ENCODE assay signal across 22 mouse cellular contexts in the genomic region with DNA sequence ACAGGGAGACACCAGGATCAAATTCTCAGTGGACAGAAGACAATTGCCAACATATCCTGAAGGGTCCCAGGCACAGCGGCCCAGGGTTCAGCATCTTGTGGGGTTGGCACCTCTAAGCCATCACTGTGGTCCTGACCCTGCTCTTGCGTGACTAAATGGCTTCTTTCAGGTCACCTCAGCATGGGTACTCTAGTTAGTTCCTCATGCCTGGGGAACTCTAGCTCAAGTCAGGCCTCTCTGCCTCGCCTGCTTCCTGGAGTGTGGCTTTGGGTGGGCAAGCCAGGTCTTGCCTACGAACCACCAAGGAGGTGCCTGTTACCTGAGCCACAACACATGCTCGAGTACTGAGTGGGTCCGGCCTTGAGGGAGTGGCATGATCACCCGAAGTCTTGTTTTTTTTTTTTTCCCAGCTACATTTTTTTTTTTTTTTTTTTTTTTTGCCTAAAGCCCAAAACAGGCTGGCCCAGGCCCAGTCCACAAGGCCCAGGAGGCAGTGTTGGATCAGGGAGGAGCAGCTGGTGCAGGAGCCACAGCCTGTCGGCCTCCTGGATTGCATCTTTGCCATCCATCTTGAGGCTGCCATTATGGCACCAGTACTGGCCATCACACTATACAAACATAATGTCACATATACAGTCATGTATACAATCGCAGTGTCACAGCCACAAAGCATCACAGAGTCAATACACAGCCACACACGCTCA. TPM values are rescaled to one million over a fixed set of nuclear protein-coding genes. Genes with fewer than 3 reads are reported as not detected.
DNase-seq lines count a peak whose midpoint lies in the region; ATAC-seq and TF ChIP-seq lines count a peak whose summit lies in the region.
"Had no signal": no experiment of that assay in that cellular context is flagged by ENCODE, and none has a peak within 500 bp of the region (broad histone marks: within the 10 kb centered on the region; RNA-seq: fewer than 3 reads in every experiment).

No protein-coding gene starts in this region.

- ATAC-seq in stomach, postnatal 0 days (ENCODE audit: low FRiP score, low TSS enrichment), result no peak
- ATAC-seq in kidney, embryonic 14.5 days (ENCODE audit: low FRiP score, low TSS enrichment), result no peak

- DNase-seq in spleen, adult 2 months (ENCODE audit: low read depth in 1 of 2, low spot score in 2 of 2), result no peak
- no peak for DNase-seq in spleen, postnatal 14 days (ENCODE audit: low spot score in 2 of 2)
- peak; percentile 64 for DNase-seq in NIH3T3 (ENCODE audit: low read depth)
- no peak for DNase-seq in stomach, postnatal 0 days (ENCODE audit: low spot score)
- DNase-seq in frontal cortex, postnatal 14 days (ENCODE audit: low spot score in 2 of 2), result no peak
- DNase-seq in adrenal gland, postnatal 14 days, result no peak
- DNase-seq: forebrain, postnatal 0 days; gastrocnemius, postnatal 25 days; kidney, adult 2 months; kidney, postnatal 4 days; layer of hippocampus, postnatal 36 days; lung, postnatal 4 days; retina, postnatal 1 day; thymus, postnatal 25 days had no signal

- peaks cover 33% of the 10 kb centered on the region; the same call in 1 of the 2 replicates for H3K4me1 ChIP-seq in spleen, adult 2 months (ENCODE audit: control insufficient read depth, insufficient read depth, insufficient read length)
- peaks cover 11% of the 10 kb centered on the region for H3K4me1 ChIP-seq in embryonic fibroblast, embryonic 13.5 days (ENCODE audit: control insufficient read depth, insufficient read depth, low read length)
- no peaks in the 10 kb centered on the region for H3K4me1 ChIP-seq in stomach, postnatal 0 days (replicated peaks; ENCODE audit: control insufficient read depth, insufficient read depth)
- no peaks in the 10 kb centered on the region for H3K4me1 ChIP-seq in kidney, embryonic 14.5 days (ENCODE audit: control insufficient read depth, insufficient read depth, low read length)
- H3K4me1 ChIP-seq: neural tube, embryonic 15.5 days had no signal

- H3K27ac ChIP-seq in spleen, adult 2 months (ENCODE audit: insufficient read depth, low read length), result 0 out of 2 replicates have a peak overlapping the region, but pooled peaks have one; percentile 4
- peak overlapping the region; percentile 84 for H3K27ac ChIP-seq in embryonic fibroblast, embryonic 13.5 days (ENCODE audit: insufficient read depth, low read length)
- H3K27ac ChIP-seq in stomach, postnatal 0 days (replicated peaks), result peak overlapping the region; percentile 58
- no peak overlapping the region for H3K27ac ChIP-seq in kidney, embryonic 14.5 days (ENCODE audit: low read depth, low read length)
- H3K27ac ChIP-seq: hindbrain, embryonic 14.5 days; limb, embryonic 12.5 days; neural tube, embryonic 15.5 days had no signal

- 64% methylated on average over 10 of the region's 10 CpGs for WGBS in spleen, adult 2 months
- WGBS in stomach, postnatal 0 days, result 69% methylated on average over 10 of the region's 10 CpGs
- WGBS in kidney, embryonic 14.5 days, result 84% methylated on average over 10 of the region's 10 CpGs

- no peak for TF ChIP-seq POLR2A in spleen, adult 2 months (IDR thresholded peaks at IDR 0.05; ENCODE audit: low read depth, low read length)
- TF ChIP-seq POLR2A in embryonic fibroblast, embryonic 13.5 days (IDR thresholded peaks at IDR 0.05; ENCODE audit: low read depth, low read length), result no peak

- no peaks in the 10 kb centered on the region for H3K36me3 ChIP-seq in spleen, adult 2 months (ENCODE audit: control insufficient read depth, insufficient read depth, low read length)
- H3K36me3 ChIP-seq in stomach, postnatal 0 days (ENCODE audit: control insufficient read depth, insufficient read depth, low read length), result no peaks in the 10 kb centered on the region
- H3K36me3 ChIP-seq in kidney, embryonic 14.5 days (ENCODE audit: control insufficient read depth, insufficient read depth, low read length), result no peaks in the 10 kb centered on the region
- H3K36me3 ChIP-seq: limb, embryonic 12.5 days; neural tube, embryonic 15.5 days had no signal

- H3K9me3 ChIP-seq in stomach, postnatal 0 days (ENCODE audit: control insufficient read depth, low read length), result no peaks in the 10 kb centered on the region
- H3K9me3 ChIP-seq in kidney, embryonic 14.5 days (ENCODE audit: control insufficient read depth, low read length), result no peaks in the 10 kb centered on the region
- H3K9me3 ChIP-seq: limb, embryonic 12.5 days; neural tube, embryonic 15.5 days had no signal

- no peak overlapping the region for H3K9ac ChIP-seq in stomach, postnatal 0 days (ENCODE audit: low read length)
- no peak overlapping the region for H3K9ac ChIP-seq in kidney, embryonic 14.5 days (ENCODE audit: low read depth, low read length)
- H3K9ac ChIP-seq: forebrain, postnatal 0 days; hindbrain, embryonic 14.5 days; limb, embryonic 12.5 days; neural tube, embryonic 15.5 days had no signal

- TF ChIP-seq EP300 in stomach, postnatal 0 days (optimal IDR thresholded peaks at IDR 0.05), result no peak

- no peaks in the 10 kb centered on the region for H3K27me3 ChIP-seq in spleen, adult 2 months (ENCODE audit: control insufficient read depth, insufficient read depth, low read length)
- no peaks in the 10 kb centered on the region for H3K27me3 ChIP-seq in stomach, postnatal 0 days (ENCODE audit: control insufficient read depth, insufficient read depth, low read length)
- H3K27me3 ChIP-seq in kidney, embryonic 14.5 days (ENCODE audit: control insufficient read depth, insufficient read depth, low read length), result no peaks in the 10 kb centered on the region
- H3K27me3 ChIP-seq: neural tube, embryonic 15.5 days had no signal

- no peak overlapping the region for H3K4me2 ChIP-seq in stomach, postnatal 0 days (replicated peaks; ENCODE audit: low read depth)
- H3K4me2 ChIP-seq in kidney, embryonic 14.5 days (replicated peaks; ENCODE audit: low read depth, low read length), result no peak overlapping the region
- H3K4me2 ChIP-seq: hindbrain, embryonic 14.5 days; limb, embryonic 12.5 days; neural tube, embryonic 15.5 days had no signal

- TF ChIP-seq CTCF in spleen, adult 2 months (IDR thresholded peaks at IDR 0.05; ENCODE audit: extremely low read depth, insufficient read depth, insufficient read length, insufficient replicate concordance), result no peak
- TF ChIP-seq CTCF in embryonic fibroblast, embryonic 13.5 days (IDR thresholded peaks at IDR 0.05; ENCODE audit: borderline replicate concordance, insufficient read depth, low read length), result no peak
- TF ChIP-seq CTCF in stomach, postnatal 0 days (IDR thresholded peaks at IDR 0.05; ENCODE audit: low read depth), result no peak

- no peak overlapping the region for H3K4me3 ChIP-seq in spleen, adult 2 months (ENCODE audit: extremely low read depth, insufficient read depth, insufficient read length)
- no peak overlapping the region for H3K4me3 ChIP-seq in embryonic fibroblast, embryonic 13.5 days (ENCODE audit: insufficient read depth, low read length)
- H3K4me3 ChIP-seq in stomach, postnatal 0 days (ENCODE audit: low read depth, low read length), result no peak overlapping the region
- no peak overlapping the region for H3K4me3 ChIP-seq in kidney, embryonic 14.5 days (ENCODE audit: low read length)
- H3K4me3 ChIP-seq: limb, embryonic 12.5 days; neural tube, embryonic 15.5 days had no signal

RNA-seq across cellular contexts. Expression of a gene that starts 8.2 kb away (rescaled TPM):
- polyA plus RNA-seq in spleen, adult 2 months (2012; rRNA removed), result 0.14 and 0.22 TPM in 2 replicates
- not detected in 2 replicates for polyA plus RNA-seq in embryonic fibroblast, embryonic 13.5 days (2011; ENCODE audit: insufficient read length, low read depth, missing spikeins)
- polyA plus RNA-seq in stomach, postnatal 0 days (2015; fragmentation: Nextera tagmentation; extraction: Ambion mirVana), result 0.11 and 0.17 TPM in 2 replicates
- polyA plus RNA-seq in kidney, embryonic 14.5 days (2014; fragmentation: Nextera tagmentation; extraction: Ambion mirVana), result 0.34 and 0.55 TPM in 2 replicates
- not detected in 2 replicates for total RNA-seq in adrenal gland, postnatal 14 days (2021)
- total RNA-seq: adrenal gland, adult 18-20 months; gastrocnemius, postnatal 25 days; monocyte, adult 5-6 weeks had no signal
- polyA plus RNA-seq: liver, embryonic 16.5 days had no signal

RNA-seq across cellular contexts. Expression of a gene that starts 22.0 kb away (rescaled TPM):
- 23.2 and 26.2 TPM in 2 replicates for polyA plus RNA-seq in spleen, adult 2 months (2012; rRNA removed)
- 9.0 and 17.4 TPM in 2 replicates for polyA plus RNA-seq in embryonic fibroblast, embryonic 13.5 days (2011; ENCODE audit: insufficient read length, low read depth, missing spikeins)
- 0.85 and 1.1 TPM in 2 replicates for polyA plus RNA-seq in stomach, postnatal 0 days (2015; fragmentation: Nextera tagmentation; extraction: Ambion mirVana)
- polyA plus RNA-seq in kidney, embryonic 14.5 days (2014; fragmentation: Nextera tagmentation; extraction: Ambion mirVana), result 0.85 and 1.6 TPM in 2 replicates
- total RNA-seq in adrenal gland, postnatal 14 days (2021), result 1.5 and 3.0 TPM in 2 replicates

RNA-seq across cellular contexts. Expression of a gene that starts 26.8 kb away (rescaled TPM):
- polyA plus RNA-seq in spleen, adult 2 months (2012; rRNA removed), result 1.1 and 2.3 TPM in 2 replicates
- not detected in 2 replicates for polyA plus RNA-seq in embryonic fibroblast, embryonic 13.5 days (2011; ENCODE audit: insufficient read length, low read depth, missing spikeins)
- polyA plus RNA-seq in stomach, postnatal 0 days (2015; fragmentation: Nextera tagmentation; extraction: Ambion mirVana), result 0.13 TPM in 1 of 2 replicates, not detected in the other
- 0.23 TPM in 1 of 2 replicates, not detected in the other for polyA plus RNA-seq in kidney, embryonic 14.5 days (2014; fragmentation: Nextera tagmentation; extraction: Ambion mirVana)
- total RNA-seq in adrenal gland, postnatal 14 days (2021), result not detected in 2 replicates
- total RNA-seq: adrenal gland, adult 18-20 months; forebrain, postnatal 0 days; gastrocnemius, postnatal 25 days; layer of hippocampus, postnatal 36 days; monocyte, adult 5-6 weeks had no signal
- polyA plus RNA-seq: forebrain, postnatal 0 days; hindbrain, embryonic 14.5 days; liver, embryonic 16.5 days; neural tube, embryonic 15.5 days had no signal
